Mouse (Mus musculus) limb, embryonic 15.5 days (tissue): ENCODE measurements around the gene Vat1l. TPM values are rescaled to one million over a fixed set of nuclear protein-coding genes. Genes with fewer than 3 reads are reported as not detected.

Source experiments
- ATAC-seq: fragments of 200-750 bp; cut with Nextera tagmentation; 2 replicates; pipeline ENCODE4 v1.8.0; 2017; ENCODE audit warnings: low read depth, moderate TSS enrichment; ENCODE audit not compliant: insufficient number of reproducible peaks, low FRiP score, low TSS enrichment
- H3K27ac ChIP-seq: fragments of 300-500 bp; sonication (generic); 2 replicates; pipeline ENCODE4 v1.5.1; 2015; ENCODE audit warnings: moderate library complexity, mild to moderate bottlenecking, inconsistent platforms
- H3K27me3 ChIP-seq: fragments of 300-500 bp; sonication (generic); 2 replicates; pipeline ENCODE4 v1.6.1; 2015; ENCODE audit warnings: inconsistent platforms
- H3K36me3 ChIP-seq: fragments of 300-500 bp; sonication (generic); 2 replicates; pipeline ENCODE4 v1.6.1; 2015; ENCODE audit warnings: inconsistent platforms
- H3K4me1 ChIP-seq: fragments of 300-500 bp; sonication (generic); 2 replicates; pipeline ENCODE4 v1.6.1; 2015; ENCODE audit warnings: inconsistent platforms
- H3K4me2 ChIP-seq: fragments of 300-500 bp; sonication (generic); 2 replicates; pipeline ENCODE4 v1.6.1; 2015; ENCODE audit warnings: mild to moderate bottlenecking, inconsistent platforms
- H3K4me3 ChIP-seq: fragments of 300-500 bp; sonication (generic); 2 replicates; pipeline ENCODE4 v1.5.1; 2015; ENCODE audit warnings: mild to moderate bottlenecking, inconsistent platforms
- H3K9ac ChIP-seq: fragments of 300-500 bp; sonication (generic); 2 replicates; pipeline ENCODE4 v1.6.1; 2015; ENCODE audit warnings: inconsistent platforms
- H3K9me3 ChIP-seq: fragments of 300-500 bp; sonication (generic); 2 replicates; pipeline ENCODE4 v1.6.1; 2016; ENCODE audit warnings: inconsistent platforms
- WGBS: fragments of 180-500 bp; shearing (Covaris S2); methylation state at CpG from one replicate; pipeline ENCODE4 v1.1.7; 2015; 5-methylcytosine and 5-hydroxymethylcytosine counted together
- polyA plus RNA-seq: library from polyadenylated mRNA; unstranded; fragments of >200 nt; fragmentation: Nextera tagmentation; extraction: Ambion mirVana; gene quantifications from 2 replicates; pipeline ENCODE4 v1.2.1, GENCODE M21; 2015

Vat1l gene
- 4.3 and 5.6 TPM in 2 replicates for polyA plus RNA-seq

GRCm38 (mm10) chr8:114205221-114205901, at the start of gene Vat1l:
Vat1l (plus strand) TSS chr8:114205612.
- under 1% methylated on average over 39 of the region's 39 CpGs for WGBS
- no peaks in the 10 kb centered on the region for H3K9me3 ChIP-seq
- H3K4me2 ChIP-seq = peak within 1 kb of the TSS; percentile 83
- no peak for ATAC-seq
- peaks cover 14% of the 10 kb centered on the region for H3K4me1 ChIP-seq
- peaks cover 31% of the 10 kb centered on the region for H3K27me3 ChIP-seq
- no peak within 1 kb of the TSS for H3K27ac ChIP-seq
- no peaks in the 10 kb centered on the region for H3K36me3 ChIP-seq
- peak within 1 kb of the TSS; percentile 37 for H3K9ac ChIP-seq
- peak within 1 kb of the TSS; percentile 49 for H3K4me3 ChIP-seq

- no peak for ATAC-seq
- Histone ChIP-seq H3K36me3 (no peaks in the 10 kb centered on the region), H3K27ac (no peak overlapping the region), H3K4me1 (no peaks in the 10 kb centered on the region), H3K27me3 (no peaks in the 10 kb centered on the region), H3K9ac (no peak overlapping the region), H3K4me2 (no peak overlapping the region), H3K4me3 (no peak overlapping the region), H3K9me3 (no peaks in the 10 kb centered on the region)
- WGBS = 41% methylated on average over 2 of the region's 2 CpGs
These were observed 46.8 kb upstream of the Vat1l start for GRCm38 (mm10) chr8:114158586-114158985.

- Histone ChIP-seq H3K4me1 (no peaks in the 10 kb centered on the region), H3K27ac (no peak overlapping the region), H3K4me2 (no peak overlapping the region), H3K4me3 (no peak overlapping the region), H3K27me3 (no peaks in the 10 kb centered on the region), H3K9ac (no peak overlapping the region), H3K9me3 (no peaks in the 10 kb centered on the region), H3K36me3 (no peaks in the 10 kb centered on the region)
- no peak for ATAC-seq
- 63% methylated on average over 3 of the region's 3 CpGs for WGBS
These were observed 45.7 kb upstream of the Vat1l start for GRCm38 (mm10) chr8:114159666-114160065.

- no peaks in the 10 kb centered on the region for H3K27me3 ChIP-seq
- H3K36me3 ChIP-seq = no peaks in the 10 kb centered on the region
- no peak for ATAC-seq
- no peak overlapping the region for H3K4me3 ChIP-seq
- no peak overlapping the region for H3K27ac ChIP-seq
- no peaks in the 10 kb centered on the region for H3K4me1 ChIP-seq
- no peak overlapping the region for H3K4me2 ChIP-seq
- no peak overlapping the region for H3K9ac ChIP-seq
- H3K9me3 ChIP-seq = no peaks in the 10 kb centered on the region
- WGBS = 85% methylated on average over 3 of the region's 3 CpGs
These were observed 41.5 kb upstream of the Vat1l start for GRCm38 (mm10) chr8:114163871-114164270.

GRCm38 (mm10) chr8:114164444-114165096, 40.8 kb upstream of the Vat1l start:
- H3K4me3 ChIP-seq = no peak overlapping the region
- H3K36me3 ChIP-seq = no peaks in the 10 kb centered on the region
- no peak overlapping the region for H3K9ac ChIP-seq
- no peaks in the 10 kb centered on the region for H3K9me3 ChIP-seq
- no peaks in the 10 kb centered on the region for H3K4me1 ChIP-seq
- H3K4me2 ChIP-seq = no peak overlapping the region
- H3K27me3 ChIP-seq = no peaks in the 10 kb centered on the region
- H3K27ac ChIP-seq = no peak overlapping the region
- WGBS = 88% methylated on average over 6 of the region's 6 CpGs
- ATAC-seq = no peak

- H3K27me3 ChIP-seq = no peaks in the 10 kb centered on the region
- no peaks in the 10 kb centered on the region for H3K4me1 ChIP-seq
- 23% methylated on average over 2 of the region's 2 CpGs for WGBS
- H3K36me3 ChIP-seq = no peaks in the 10 kb centered on the region
- no peak overlapping the region for H3K9ac ChIP-seq
- no peak overlapping the region for H3K27ac ChIP-seq
- H3K4me3 ChIP-seq = no peak overlapping the region
- H3K9me3 ChIP-seq = no peaks in the 10 kb centered on the region
- ATAC-seq = no peak
- no peak overlapping the region for H3K4me2 ChIP-seq
These were observed 39.7 kb upstream of the Vat1l start for GRCm38 (mm10) chr8:114165741-114166140.

- H3K27me3 ChIP-seq = no peaks in the 10 kb centered on the region
- H3K4me3 ChIP-seq = no peak overlapping the region
- H3K4me2 ChIP-seq = no peak overlapping the region
- no peaks in the 10 kb centered on the region for H3K36me3 ChIP-seq
- no peak overlapping the region for H3K9ac ChIP-seq
- WGBS = 74% methylated on average over 3 of the region's 3 CpGs
- ATAC-seq = no peak
- H3K9me3 ChIP-seq = no peaks in the 10 kb centered on the region
- no peak overlapping the region for H3K27ac ChIP-seq
- no peaks in the 10 kb centered on the region for H3K4me1 ChIP-seq
These were observed 28.7 kb upstream of the Vat1l start for GRCm38 (mm10) chr8:114176721-114177120.

GRCm38 (mm10) chr8:114193334-114193733, 12.1 kb upstream of the Vat1l start:
- Histone ChIP-seq H3K27ac (no peak overlapping the region), H3K4me2 (no peak overlapping the region), H3K27me3 (no peaks in the 10 kb centered on the region), H3K9me3 (no peaks in the 10 kb centered on the region), H3K36me3 (no peaks in the 10 kb centered on the region), H3K4me1 (no peaks in the 10 kb centered on the region), H3K4me3 (no peak overlapping the region), H3K9ac (no peak overlapping the region)
- WGBS = 90% methylated on average over 5 of the region's 5 CpGs
- ATAC-seq = no peak

GRCm38 (mm10) chr8:114198990-114199389, 6.4 kb upstream of the Vat1l start:
- Histone ChIP-seq H3K9me3 (no peaks in the 10 kb centered on the region), H3K27ac (no peak overlapping the region), H3K36me3 (no peaks in the 10 kb centered on the region), H3K4me1 (no peaks in the 10 kb centered on the region), H3K9ac (no peak overlapping the region), H3K27me3 (peaks cover 4% of the 10 kb centered on the region; the same call in 1 of the 2 replicates), H3K4me2 (no peak overlapping the region), H3K4me3 (no peak overlapping the region)
- 38% methylated on average over 2 of the region's 2 CpGs for WGBS
- no peak for ATAC-seq

GRCm38 (mm10) chr8:114206421-114206983, 1.1 kb downstream of the Vat1l start:
- peak overlapping the region; percentile 83 for H3K4me2 ChIP-seq
- WGBS = 2% methylated on average over 8 of the region's 8 CpGs

GRCm38 (mm10) chr8:114207026-114207425, 1.6 kb downstream of the Vat1l start:
- Histone ChIP-seq H3K27me3 (peaks cover 31% of the 10 kb centered on the region), H3K4me3 (no peak overlapping the region), H3K9me3 (no peaks in the 10 kb centered on the region), H3K36me3 (no peaks in the 10 kb centered on the region), H3K4me2 (peak overlapping the region; percentile 83; the same call in 1 of the 2 replicates), H3K4me1 (peaks cover 14% of the 10 kb centered on the region), H3K27ac (no peak overlapping the region), H3K9ac (no peak overlapping the region)
- WGBS = 30% methylated on average over 4 of the region's 4 CpGs
- ATAC-seq = no peak

More at GRCm38 (mm10) chr8:114206421-114206983, 1.1 kb downstream of the Vat1l start:
- Histone ChIP-seq H3K27ac (no peak overlapping the region), H3K4me1 (peaks cover 14% of the 10 kb centered on the region), H3K9ac (no peak overlapping the region), H3K27me3 (peaks cover 31% of the 10 kb centered on the region), H3K9me3 (no peaks in the 10 kb centered on the region), H3K36me3 (no peaks in the 10 kb centered on the region), H3K4me3 (peak overlapping the region; percentile 49)
- ATAC-seq = no peak

- no peak overlapping the region for H3K27ac ChIP-seq
- no peak overlapping the region for H3K4me2 ChIP-seq
- no peak overlapping the region for H3K9ac ChIP-seq
- no peaks in the 10 kb centered on the region for H3K36me3 ChIP-seq
- H3K4me1 ChIP-seq = no peaks in the 10 kb centered on the region; the same call in 1 of the 2 replicates
- no peaks in the 10 kb centered on the region for H3K27me3 ChIP-seq
- H3K9me3 ChIP-seq = no peaks in the 10 kb centered on the region
- ATAC-seq = no peak
- WGBS = 69% methylated on average over 3 of the region's 3 CpGs
- H3K4me3 ChIP-seq = no peak overlapping the region
These were observed 15.4 kb downstream of the Vat1l start for GRCm38 (mm10) chr8:114220779-114221178.
